Mouse (Mus musculus) 3134 (cell line): ENCODE results near the gene Gapvd1.
"Not testable (repeated sequence)": the region's sequence is repeated elsewhere in the genome, so short reads cannot be mapped to it uniquely, and the experiment has no call there.

Experiments
- DNase-seq: peaks from one replicate; pipeline ENCODE4 v3.0.0-alpha.2; 2011; ENCODE audit warnings: low spot score; ENCODE audit not compliant: insufficient read length; ENCODE audit errors: extremely low read depth

The Gapvd1 gene

DNA sequence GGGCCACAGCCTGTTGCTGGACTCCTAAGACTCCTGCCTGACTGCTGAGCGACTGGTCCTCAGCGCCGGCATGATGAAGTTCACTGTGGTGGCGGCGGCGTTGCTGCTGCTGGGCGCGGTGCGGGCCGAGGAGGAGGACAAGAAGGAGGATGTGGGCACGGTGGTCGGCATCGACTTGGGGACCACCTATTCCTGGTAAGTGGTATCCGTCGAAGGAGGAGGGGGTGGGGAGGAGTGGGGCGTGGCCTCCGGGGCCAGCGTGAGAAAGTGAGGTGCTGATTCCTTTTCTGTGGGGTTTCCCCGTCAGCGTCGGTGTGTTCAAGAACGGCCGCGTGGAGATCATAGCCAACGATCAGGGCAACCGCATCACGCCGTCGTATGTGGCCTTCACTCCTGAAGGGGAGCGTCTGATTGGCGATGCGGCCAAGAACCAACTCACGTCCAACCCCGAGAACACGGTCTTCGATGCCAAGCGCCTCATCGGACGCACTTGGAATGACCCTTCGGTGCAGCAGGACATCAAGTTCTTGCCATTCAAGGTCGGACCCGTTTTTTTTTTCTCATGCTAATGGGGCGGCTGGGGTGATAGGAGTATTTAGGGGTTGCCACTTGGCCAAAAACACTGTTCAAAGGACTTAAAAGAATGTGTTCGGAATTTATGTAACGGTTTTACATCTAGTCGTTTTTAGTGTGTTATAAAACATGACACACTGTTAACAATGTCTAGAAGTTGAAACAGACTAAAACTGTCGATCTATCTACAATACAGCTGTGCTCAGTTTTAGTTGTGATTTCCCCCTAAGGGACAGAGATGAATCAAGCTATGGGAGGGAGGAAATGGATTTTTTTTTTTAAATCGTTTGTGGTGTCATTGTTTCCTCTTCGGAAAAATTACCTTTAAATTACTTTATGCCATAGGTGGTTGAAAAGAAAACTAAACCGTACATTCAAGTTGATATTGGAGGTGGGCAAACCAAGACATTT, 17.5 kb upstream of the Gapvd1 start:
- DNase-seq = no peak

DNA sequence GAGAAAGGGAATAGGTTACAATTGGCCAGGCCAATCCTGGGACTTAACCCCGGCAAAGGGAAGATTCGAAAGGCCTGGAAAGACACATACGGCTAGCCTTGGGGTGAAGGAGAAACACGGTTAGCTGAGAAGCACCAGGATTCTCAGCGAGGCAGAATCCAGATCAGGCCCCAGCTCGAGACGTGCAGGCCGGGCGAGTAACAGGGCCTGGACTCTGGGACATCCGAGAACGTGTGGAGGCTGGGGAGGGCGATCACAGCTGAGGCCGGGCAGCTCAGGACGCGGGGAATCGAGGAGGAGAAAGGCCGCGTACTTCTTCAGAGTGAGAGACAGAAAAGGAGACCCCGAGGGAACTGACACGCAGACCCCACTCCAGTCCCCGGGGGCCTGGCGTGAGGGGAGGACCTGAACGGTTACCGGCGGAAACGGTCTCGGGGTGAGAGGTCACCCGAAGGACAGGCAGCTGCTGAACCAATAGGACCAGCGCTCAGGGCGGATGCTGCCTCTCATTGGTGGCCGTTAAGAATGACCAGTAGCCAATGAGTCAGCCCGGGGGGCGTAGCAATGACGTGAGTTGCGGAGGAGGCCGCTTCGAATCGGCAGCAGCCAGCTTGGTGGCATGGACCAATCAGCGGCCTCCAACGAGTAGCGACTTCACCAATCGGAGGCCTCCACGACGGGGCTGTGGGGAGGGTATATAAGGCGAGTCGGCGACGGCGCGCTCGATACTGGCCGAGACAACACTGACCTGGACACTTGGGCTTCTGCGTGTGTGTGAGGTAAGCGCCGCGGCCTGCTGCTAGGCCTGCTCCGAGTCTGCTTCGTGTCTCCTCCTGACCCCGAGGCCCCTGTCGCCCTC, 16.6 kb upstream of the Gapvd1 start, which contains the start of gene Hspa5:
TSS of gene Hspa5 (plus strand) at position 603 of the 859 bp plus-strand sequence.
- peak; percentile 98 for DNase-seq

DNA sequence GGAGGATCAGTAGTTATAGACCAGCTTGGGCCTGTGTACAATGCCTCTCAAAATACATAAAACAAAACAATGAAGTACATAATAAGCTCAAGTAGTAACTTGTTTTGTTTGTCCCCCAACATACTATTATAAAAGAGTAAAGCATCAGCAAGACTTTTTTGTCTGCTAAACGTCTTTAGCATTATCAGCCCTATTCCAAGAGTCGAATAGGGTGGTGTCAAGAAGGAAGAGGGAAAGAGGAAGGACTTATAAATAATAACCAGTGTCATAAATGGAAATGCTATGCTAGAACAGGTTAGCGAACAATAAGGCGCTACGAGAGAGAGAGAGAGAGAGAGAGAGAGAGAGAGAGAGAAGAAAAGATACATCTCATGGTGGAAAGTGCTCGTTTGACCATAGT, 15.9 kb upstream of the Gapvd1 start:
- no peak for DNase-seq

DNA sequence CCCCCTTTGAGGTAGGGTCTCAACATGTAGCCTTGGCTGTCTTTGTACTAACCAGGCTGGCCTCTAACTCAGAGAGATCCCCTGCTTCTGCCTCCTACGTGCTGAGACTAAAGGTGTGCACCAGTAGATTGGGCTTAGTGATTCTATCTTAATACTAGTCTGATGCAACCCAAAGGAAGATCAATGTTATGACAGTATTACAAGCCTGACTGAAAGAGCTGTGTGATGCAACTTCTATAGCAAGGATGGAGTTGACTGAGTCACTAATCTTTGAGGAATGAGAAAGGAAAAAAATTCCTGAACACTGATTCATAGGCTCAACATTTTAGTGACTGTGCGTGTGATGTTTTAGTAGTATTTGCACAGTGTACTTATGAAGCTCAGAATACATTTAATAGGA, 15.0 kb upstream of the Gapvd1 start:
- peak; percentile 54 for DNase-seq

DNA sequence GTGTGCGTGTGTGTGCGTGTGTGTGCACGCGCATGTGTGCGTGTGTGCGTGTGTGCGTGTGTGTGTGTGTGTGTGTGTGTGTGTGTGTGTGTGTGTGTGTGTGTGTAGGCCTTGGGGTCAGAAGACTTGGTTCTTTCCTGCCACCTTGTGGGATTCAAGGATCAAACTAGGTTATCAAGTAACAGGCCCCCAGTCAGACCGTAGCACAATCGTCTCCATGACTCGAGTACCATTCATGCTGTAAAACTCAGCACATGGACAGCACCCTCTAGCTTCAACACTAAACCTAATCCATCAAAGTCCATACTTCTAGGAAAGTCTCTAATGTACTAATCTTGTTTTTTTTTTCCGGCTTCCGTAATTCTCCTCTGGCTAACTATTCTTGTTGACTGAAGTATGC, 9.8 kb upstream of the Gapvd1 start:
- DNase-seq = no peak

DNA sequence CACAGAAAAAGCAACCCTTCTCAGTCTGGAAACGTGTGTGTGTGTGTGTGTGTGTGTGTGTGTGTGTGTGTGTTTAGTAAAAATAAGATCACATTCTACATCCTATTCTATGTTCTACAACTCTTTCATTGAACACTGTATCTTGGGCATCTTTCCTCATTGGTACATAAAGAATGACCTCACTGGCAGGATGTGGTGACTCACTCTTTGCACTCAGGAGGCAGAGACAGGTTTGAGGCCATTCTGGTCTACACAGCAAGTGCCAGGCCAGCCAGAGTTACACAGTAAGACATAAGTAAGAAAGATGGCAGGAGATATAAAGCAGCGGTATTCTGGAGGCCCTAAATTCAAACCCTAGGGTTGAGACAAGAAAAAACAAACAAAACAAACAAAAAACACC, 7.8 kb upstream of the Gapvd1 start:
- DNase-seq = no peak

DNA sequence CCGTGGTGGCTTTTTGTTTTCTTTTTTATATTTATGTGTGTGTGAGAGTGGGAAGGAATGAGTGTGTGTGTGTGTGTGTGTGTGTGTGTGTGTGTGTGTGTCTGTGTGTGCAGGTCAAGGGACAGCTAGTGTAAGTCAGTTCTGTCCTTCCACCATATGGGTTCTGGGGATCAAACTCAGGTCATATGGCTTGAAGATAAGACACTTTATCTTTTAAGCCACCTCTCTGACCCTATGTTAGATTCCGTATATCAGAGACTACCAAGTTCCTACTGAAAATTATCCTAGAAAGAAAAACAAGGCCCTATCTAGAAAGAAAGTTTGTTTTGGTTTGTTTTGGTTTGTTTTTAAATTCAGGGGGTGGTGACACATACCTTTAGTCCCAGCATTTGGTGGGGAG, 7.1 kb upstream of the Gapvd1 start:
- DNase-seq = no peak

DNA sequence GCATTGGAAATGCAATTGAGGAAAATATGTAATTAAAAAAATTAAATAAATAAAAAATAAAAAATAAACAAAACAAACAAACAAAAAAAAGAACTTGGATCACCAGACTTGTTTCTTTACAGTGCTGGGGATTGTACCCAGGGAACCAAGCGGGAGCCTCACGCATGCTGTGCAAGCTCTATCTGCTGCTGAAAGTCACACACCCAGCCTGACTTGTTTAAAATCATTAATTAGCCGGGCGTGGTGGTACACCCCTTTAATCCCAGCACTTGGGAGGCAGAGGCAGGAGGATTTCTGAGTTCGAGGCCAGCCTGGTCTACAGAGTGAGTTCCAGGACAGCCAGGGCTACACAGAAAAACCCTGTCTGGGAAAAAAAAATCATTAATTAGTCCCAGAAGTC, 6.2 kb upstream of the Gapvd1 start:
- not testable (repeated sequence) for DNase-seq

DNA sequence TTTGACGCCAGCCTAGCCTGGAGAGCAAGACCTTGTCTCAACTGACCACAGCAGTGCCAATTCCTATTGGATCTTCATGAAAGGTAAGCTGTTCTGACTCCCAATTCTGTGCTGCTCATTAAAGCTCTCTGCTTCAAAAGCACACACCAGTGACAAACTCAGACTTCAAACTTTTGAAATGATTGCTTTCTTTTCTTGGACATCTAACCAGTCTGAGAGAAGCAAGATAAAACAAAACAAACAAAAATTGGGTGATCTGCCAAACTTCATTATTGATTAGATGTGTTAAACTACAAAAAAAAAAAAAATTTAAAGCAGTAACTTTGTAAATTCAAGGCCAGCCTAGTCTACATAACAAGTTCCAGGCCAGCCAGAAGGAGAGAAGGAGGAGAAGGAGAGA, 2.3 kb upstream of the Gapvd1 start:
- DNase-seq = no peak

DNA sequence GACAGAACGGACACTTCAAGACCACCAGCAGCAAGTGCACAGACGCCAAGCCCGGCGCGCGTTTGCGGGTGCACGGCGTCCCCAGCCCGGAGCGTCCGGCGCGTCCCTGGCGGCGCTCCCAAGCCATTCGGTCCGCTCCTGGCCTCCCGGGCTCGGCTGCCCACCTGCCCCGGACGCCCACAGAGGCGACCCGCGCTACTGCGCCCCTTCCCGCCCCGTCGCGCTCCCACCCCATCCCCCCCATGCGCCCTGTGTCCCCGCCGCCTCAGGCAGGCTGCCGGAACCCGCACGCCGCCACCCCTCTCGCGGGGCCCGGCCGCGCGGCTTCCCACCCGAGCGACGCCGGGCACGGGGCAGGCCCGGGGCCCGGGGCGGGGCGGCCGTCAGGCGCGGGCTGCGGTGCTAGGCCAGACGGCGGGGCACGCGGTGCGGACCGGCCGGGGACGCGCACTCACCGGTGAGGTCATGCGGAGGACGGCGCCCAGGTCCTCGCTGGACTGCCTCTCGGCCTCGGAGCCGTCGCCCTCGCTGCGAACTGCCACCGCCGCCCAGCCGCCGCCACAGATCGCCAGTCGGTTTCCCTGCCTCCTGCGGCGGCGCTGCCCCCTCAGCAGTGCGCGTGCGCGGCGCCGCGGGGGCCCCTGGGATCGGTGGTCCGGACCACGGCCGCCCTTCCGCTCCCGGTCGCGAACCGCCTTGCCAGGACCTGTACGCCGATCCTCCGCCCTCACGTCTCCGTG, 1.1 kb downstream of the Gapvd1 start:
- DNase-seq = peak; percentile 87

DNA sequence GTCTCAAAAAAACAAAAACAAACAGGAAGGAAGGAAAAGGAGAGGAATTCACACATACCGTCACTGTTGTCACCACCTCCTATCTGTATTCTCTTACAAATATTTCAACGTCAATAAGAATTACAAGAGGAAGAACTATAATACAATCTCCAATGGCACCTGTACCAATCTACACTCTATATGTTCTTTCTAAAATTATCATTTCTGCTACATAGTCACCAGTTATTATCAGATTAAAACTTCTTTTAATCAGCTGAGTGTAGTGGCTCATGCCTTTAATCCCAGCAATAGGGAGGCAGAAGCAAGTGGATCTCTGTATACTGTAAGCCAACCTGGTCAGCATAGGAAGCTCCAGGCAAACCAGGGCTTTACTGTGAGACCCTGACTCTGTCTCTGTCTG, 4.8 kb downstream of the Gapvd1 start:
- DNase-seq = no peak

DNA sequence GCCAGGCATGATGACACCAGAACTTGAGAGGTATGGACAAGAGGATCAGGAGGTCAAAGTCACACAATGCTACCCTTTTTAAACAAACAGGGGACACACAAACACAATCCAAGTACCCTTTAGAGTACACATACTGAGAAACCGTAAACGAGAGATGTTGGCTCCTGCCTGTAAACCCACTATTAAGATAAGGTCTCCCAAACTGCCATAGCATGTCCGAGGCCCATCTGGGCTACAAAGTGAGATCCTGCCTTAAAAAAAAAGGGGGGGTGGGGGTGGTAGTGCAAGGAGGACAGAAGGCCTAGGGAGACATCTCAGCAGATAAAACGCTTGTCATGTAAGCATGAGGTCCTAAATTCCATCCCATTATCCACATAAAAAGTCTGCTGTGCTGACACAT, 6.6 kb downstream of the Gapvd1 start:
- no peak for DNase-seq

DNA sequence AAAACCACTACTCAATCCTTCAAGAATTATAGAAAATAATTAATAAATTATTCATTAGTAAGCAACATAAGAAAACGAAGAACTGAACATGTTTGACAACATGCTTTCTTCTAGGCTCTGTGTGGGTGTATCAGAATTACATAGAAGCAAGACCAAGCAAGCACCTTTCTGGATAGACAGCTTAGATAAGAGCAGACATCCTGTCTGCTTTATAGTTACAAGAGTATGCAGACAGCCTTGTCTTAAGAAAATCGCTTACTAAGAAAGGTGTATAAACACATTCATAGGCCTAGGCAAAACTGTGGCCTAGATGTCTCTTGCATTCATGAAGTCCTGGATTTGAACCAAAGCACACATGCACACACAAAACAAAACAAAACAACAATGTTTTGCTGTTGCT, 9.4 kb downstream of the Gapvd1 start:
- DNase-seq = no peak

DNA sequence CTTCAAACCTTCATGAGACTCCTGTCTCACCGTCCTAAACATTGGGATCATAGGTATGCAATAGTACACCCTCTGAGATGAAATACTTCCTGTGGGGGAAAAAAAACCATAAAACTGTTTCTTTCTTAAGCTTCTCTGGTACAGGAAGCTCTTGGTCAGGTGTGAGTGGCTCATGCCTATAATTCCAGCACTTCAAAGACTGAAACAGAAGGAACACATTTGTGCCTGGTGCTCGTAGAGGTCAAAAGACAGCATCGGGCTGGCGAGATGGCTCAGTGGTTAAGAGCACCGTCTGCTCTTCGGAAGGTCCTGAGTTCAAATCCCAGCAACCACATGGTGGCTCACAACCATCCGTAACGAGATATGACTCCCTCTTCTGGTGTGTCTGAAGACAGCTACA, 10.6 kb downstream of the Gapvd1 start:
- DNase-seq = no peak

DNA sequence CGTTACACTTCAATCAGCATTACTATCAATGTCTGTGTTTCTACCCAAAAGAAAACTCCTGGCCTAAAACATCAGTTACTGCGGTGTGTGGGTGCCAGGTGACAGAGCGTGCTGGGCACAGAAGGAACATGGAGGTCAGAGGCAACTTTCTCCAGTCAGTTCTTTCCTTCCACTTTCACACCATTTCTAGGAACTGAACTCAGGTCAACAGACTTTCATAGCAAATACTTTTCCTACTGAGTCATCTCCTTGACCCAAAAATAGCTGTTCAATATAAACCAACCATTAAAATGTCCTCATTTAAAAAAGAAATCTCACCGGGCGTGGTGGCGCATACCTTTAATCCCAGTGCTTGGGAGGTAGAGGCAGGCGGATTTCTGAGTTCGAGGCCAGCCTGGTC, 12.4 kb downstream of the Gapvd1 start:
- peak; percentile 16 for DNase-seq

DNA sequence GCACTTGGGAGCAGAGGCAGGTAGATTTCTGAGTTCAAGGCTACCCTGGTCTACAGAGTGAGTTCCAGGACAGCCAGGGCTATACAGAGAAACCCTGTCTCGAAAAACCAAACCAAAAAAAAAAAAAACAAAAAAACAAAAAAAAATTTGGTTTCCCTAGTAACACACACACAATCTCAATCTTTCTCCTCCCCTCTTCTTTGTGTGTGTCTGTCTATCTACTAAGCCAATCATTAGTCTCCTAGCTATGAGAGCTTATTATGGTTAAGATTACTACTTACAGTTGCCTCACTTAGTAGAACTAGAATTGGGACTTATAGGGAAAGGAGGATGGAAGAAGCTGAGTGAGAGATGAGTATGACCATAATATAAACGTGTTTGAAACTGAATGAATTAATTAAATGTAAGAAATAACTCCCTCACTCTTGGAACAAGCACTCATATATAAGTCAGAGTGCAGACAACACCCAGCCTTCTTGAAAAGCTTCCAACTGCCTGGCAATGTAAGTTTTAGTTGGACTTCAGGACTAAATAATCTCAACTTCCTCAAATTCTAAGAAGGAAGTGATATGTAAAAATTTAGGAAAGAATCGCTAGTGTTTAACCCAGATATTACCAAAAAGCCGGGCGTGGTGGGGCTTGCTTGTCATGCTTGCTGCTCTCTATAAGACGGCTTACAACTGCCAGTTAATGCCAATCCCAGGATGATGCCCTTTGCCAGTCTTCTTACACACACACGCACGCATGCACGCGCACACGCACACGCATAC, 13.5 kb downstream of the Gapvd1 start:
- no peak for DNase-seq

DNA sequence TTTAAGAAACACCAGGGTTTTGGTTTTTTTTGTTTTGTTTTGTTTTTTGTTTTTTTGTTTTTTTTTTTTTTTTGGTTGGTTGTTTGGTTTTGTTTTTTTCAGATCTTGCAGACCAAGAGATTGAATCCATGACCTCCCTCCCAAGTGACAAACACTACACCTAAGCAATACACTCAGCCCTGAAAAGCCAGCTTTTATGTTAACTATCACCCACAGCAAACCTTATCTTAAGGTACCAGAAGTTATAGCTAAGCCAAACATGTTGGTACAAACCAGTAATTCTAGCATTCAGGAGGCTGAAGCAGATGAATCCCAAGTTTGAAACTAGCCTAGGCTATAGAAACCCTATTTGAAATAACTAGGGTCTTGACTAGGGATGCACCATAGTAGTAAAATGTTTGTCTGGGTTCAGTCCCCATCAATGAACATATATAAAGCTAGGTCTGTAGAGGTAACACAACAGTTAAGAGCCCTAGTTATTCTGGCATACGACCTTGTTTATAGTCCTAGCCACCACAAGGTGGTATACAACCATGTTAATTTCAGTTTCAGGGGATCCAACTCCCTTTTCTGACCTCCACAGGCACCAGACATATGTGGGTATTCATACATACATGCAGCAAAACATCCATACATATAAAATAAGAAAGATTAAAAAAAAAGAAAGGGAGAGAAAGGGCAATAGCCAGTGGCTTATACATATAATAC, 15.2 kb downstream of the Gapvd1 start:
- DNase-seq = no peak

DNA sequence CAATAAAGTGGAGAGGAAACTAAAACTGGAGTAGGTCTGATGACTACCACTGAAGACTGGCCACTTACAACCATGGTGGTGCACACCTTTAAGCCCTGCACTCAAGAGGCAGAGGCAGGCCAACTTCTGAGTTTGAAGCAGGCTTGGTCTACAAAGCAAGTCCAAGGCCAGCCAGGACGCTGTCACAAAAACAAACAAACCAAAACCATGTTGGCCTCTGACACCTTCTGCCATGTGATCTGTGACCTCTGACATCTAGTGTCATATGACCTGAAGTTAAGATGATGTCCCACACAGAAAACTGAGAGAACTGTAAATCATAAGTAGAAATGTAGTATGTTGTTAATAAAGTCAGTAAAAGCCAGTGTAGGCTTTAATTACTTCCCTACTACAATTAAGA, 17.1 kb downstream of the Gapvd1 start:
- DNase-seq = no peak

DNA sequence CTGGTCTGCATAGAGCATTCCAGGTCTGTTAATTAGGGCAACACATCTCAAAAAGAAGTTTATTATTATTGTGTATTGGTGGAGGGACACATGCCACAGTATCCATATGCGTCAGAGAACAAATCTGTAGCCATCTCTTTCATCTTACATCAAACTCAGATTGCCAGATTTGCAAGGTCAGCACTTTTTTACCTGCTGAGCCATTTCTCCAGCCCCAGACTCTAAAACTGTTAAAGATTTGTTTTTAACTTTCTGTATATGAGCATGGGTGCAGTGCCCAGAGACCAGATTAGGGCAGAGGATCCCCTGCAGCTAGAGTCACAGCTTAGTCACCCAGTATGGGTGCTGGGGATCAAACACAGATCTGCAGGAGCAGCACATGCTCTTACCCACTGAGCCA, 18.4 kb downstream of the Gapvd1 start:
- DNase-seq = no peak
